Mouse (Mus musculus): ENCODE results near the gene Zfp827. TPM values are rescaled to one million over a fixed set of nuclear protein-coding genes. Genes with fewer than 3 reads are reported as not detected.
A peak's percentile ranks its signal among the peaks of the same experiment; 100 is the strongest.

Gene Zfp827
- total RNA-seq (2021), result 10 to 100 TPM; 21.9 to 24.6 TPM

DNA sequence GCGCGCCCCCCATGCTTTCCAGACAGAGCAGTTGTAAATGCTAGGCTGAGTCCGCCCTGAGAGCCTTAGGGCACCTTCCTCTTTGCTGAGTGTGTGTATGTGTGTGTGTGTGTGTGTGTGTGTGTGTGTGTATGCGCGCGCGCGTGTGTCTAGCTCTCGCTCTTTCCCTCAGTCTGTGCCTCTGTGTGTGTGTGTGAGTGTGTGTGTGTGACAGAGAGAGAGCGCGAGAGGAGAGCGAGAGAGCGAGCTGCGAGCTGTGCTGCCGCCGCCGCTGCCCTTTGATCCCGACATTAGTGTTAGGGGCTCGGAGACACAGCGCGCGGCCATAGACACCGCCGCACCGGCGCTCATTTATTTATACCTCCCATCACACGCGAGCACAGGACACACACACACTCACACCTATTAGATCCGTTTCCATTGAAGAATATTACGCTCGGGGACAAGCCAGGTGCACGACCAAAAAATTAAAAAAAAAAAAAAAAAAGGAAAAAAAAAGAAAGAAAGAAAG lies at the start of gene Zfp827:
Zfp827 (plus strand) TSS at position 461 of the 511 bp plus-strand sequence.
- intact Hi-C loops (cut with DNase I), result loop anchor here (5.0 kb wide), 2 partner anchors 206 to 281 kb away; partner anchors contain the start of gene Lsm6
- DNase-seq, result peak; percentile 84 to 88

- intact Hi-C loops (cut with DNase I), result no loop called here
These were observed 23.9 kb upstream of the Zfp827 start for GRCm38 (mm10) chr8:79004341-79004740.

DNA sequence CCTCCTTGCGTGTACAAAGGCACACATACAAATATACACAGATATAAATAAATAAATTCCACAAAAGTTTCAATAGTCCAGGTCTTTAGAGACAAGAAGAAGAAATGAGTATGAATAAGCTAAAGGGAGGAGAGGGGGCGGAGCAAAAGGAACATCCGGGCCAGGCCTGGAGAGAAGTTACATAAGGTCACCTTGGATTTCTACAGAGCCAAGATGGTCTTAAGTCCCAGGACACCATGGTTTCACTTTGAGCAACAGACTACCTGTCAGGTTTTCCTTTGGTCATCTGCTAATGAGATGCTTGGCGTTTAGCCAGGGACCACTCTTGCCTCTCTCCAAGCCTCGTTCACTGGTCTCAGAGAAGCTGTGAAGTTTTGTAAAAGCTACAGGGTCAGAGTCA lies 13.2 kb upstream of the Zfp827 start:
- DNase-seq, result no peak
- intact Hi-C loops (cut with DNase I), result no loop called here

More at GRCm38 (mm10) chr8:79004341-79004740, 23.9 kb upstream of the Zfp827 start:
- DNase-seq, result no peak

DNA sequence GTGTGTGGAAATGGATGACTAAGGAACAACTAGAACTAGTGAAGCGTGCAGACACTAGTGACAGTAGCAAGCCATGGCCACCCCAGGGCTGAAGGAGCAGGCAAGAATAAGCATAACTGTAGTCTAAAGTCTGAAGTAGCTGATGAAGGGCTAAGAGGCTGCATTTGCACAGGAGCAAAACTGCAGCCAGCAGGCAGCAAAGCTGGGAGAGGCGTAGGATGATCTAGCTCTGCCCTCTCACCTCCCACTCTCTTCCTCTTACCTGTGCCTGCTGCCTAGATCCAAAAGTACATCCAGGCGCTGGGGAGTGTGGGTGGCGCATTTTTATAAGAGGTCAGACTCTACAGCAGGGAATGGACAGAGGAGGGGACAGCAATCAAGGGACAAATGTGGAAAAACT lies 12.2 kb upstream of the Zfp827 start:
- no peak for DNase-seq

GRCm38 (mm10) chr8:79016583-79016982 lies 11.7 kb upstream of the Zfp827 start:
- intact Hi-C loops (cut with DNase I), result no loop called here
- no peak for DNase-seq

More for the DNA sequence above, 12.2 kb upstream of the Zfp827 start:
- intact Hi-C loops (cut with DNase I), result no loop called here

GRCm38 (mm10) chr8:79023922-79024321 lies 4.3 kb upstream of the Zfp827 start:
- DNase-seq, result no peak
- intact Hi-C loops (cut with DNase I), result no loop called here

DNA sequence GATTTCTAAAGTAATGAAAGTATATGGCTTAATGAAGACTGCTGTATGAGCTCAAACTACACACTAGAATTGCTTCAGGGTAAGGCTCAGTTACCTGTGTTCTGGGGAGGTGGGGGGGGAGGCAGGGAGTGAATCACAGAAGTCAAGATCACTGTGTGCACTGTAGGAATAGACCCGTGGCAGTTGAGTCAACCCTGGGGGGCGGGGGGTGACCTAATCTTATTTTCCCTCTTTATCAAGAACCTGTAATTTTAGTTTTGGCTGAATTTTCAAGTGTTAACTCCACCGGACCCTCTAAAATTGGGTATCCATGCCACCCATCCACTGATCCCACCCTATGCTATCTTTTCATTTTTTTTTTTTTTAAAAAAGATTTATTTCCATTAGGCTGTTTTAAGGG lies 918 bp upstream of the Zfp827 start:
- DNase-seq, result no peak
- intact Hi-C loops (cut with DNase I), result loop anchor here (5.0 kb wide), 2 partner anchors 205 to 280 kb away; partner anchors contain the start of gene Lsm6

DNA sequence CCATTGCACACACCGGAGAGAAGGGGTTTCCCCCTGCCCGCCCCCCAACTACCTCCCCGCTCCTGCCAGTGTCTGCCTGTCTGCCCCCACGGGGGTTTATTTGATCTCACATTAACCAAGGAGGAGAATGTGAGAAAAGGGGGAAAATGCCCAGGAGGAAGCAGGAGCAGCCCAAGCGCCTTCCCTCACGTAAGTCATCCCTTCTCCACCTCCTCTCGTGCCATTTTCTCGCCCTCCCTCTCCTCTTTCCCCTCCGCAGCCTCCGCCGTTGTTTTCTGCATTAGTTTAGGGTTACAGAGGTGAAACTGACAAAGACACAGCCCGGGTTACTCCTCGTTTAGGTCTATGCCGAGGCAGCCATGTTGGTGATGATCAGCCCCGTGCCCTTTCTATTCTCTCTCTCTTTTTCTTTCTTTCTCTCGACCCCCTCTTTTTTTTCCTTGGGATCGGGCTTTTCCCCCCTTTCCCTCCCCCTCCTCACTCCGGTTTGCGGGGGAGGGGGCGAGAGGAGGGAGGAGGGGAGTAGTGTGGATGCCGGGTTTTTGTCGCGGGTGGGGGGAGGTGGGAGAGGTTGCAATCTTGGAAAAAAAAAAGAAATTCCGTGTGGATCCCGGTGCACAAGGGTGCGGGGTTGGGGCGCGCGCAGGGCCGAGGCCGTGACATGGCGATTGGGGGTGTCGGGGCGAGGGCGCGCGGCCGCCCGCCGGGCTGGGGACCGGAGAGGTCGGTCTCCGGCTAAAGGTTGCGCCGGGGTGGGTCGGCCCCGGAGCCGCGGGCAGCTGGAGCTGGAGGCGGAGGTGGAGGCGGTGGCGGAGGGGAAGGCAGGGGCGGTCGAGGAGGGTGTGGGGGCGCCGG lies 531 bp downstream of the Zfp827 start:
- intact Hi-C loops (cut with DNase I), result loop anchor here (1.0 to 5.0 kb wide), 3 partner anchors 206 to 281 kb away; partner anchors contain the start of genes Lsm6 and Mmaa
- peak; percentile 70 to 72 for DNase-seq

- intact Hi-C loops (cut with DNase I), result loop anchor here (1.0 to 10.0 kb wide), 6 partner anchors 55 to 555 kb away; partner anchors contain the start of genes Lsm6 and Mmaa
- DNase-seq, result peak; percentile 87 to 88
These were observed 1.4 kb downstream of the Zfp827 start for GRCm38 (mm10) chr8:79029396-79030325.

DNA sequence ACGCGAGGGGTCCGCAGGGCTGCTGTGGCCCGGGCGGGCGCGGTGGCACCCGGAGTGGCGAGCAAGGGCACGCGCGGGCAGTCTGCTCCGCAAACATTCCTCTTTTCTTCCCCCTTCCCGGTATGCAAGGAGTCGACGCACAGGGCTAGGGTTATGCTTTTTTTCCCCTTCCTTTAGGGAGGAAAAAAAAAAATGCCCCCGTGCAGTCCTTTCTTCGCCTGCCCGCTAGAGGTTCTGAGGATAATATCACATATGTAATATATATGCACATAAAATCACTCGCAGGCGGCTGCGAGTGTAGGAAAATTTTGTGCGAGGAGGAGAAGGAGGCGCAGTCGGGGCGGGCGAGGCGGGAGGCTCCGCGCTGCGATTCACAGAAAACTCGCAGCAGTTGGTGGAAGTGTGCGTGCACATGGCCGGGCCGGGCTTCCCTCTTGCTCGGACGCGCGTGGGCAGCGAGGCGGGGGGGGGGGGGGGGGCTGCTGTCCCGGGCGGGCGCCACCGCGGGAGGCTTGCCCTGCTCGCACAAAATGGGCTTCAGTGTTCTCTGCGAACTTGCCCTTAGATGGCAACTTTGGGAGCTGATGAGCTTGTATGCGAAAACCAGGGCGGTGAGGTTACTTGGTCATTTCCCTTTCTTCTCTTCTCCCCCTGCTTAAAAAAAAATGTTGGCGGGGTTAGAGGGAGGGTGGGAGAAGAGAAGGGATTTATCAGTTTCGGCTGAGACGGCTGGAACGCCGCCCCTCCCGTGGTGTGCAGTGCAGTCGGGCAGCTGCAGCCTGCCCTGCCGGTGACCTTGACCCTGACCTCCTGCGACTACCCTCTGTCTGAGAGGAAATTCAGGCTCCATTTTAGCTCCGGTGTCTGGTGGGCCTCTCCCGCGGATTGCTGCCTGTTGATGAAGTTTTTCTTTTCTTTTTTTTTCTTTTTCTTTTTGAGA lies 2.4 kb downstream of the Zfp827 start:
- DNase-seq, result peak; percentile 82
- intact Hi-C loops (cut with DNase I), result loop anchor here (1.0 to 10.0 kb wide), 3 partner anchors 54 to 554 kb away; no protein-coding TSS in a partner anchor

- DNase-seq, result no peak
- intact Hi-C loops (cut with DNase I), result loop anchor here (10.0 kb wide), 1 partner anchor 547 kb away; no protein-coding TSS in a partner anchor
These were observed 9.3 kb downstream of the Zfp827 start for GRCm38 (mm10) chr8:79037532-79037931.

DNA sequence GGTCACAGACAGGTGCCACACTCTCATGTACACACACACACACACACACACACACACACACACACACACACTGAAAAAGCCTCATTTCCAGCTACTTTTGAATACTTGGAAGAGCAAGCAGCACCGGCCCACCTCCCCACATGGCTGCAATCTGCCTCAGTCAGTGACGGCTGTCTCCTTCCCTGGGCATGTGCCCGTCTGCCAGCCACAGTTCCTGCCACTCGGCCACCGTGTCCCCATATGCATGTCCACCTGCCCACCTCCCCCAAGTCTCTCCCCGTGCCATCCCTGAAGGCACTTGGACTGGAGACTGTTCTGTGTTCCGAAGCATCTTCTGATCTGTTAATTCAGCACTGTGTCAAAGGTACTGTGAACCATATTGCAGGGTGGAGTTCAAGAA lies 9.8 kb downstream of the Zfp827 start:
- no peak for DNase-seq
- intact Hi-C loops (cut with DNase I), result loop anchor here (10.0 kb wide), 1 partner anchor 547 kb away; no protein-coding TSS in a partner anchor

DNA sequence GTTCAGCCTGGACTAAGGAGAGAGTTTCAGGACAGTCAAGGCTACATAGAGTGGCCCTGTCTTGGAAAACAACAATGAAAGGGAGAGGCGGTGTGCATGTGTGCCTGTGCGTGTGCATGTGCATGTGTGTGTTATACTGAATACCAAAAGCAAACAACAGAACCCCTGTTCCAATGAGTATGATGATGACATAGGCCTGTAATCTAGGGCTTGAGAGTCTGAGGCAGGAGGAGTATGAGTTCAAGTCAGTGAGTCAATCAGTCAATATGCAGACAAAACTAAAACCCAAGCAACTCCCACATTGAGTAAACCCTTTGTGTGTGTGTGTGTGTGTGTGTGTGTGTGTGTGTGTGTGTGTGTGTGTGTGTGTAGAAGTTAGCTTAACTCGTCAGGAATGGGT lies 13.2 kb downstream of the Zfp827 start:
- no peak for DNase-seq

DNA sequence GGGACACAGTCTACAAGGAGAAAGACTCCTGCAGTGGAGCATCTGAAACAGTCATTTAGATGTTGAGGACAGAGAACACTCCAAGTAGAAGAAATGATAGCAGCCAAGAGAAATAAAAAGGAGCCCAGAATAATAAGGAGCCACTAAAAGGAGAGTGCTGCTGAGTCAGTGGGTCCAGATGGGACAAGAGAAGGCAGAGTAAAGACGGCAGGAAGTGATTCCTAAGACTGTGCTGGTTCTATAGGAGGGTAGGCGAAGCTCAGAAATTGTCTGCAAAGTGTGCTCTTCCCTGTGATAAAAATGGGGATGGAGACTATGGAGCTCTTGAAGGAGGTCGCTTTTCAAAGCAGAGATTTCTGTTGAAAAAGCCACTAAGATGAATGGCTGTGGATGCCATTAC lies 14.0 kb downstream of the Zfp827 start:
- intact Hi-C loops (cut with DNase I), result no loop called here
- no peak for DNase-seq

More for the DNA sequence above, 13.2 kb downstream of the Zfp827 start:
- intact Hi-C loops (cut with DNase I), result no loop called here

DNA sequence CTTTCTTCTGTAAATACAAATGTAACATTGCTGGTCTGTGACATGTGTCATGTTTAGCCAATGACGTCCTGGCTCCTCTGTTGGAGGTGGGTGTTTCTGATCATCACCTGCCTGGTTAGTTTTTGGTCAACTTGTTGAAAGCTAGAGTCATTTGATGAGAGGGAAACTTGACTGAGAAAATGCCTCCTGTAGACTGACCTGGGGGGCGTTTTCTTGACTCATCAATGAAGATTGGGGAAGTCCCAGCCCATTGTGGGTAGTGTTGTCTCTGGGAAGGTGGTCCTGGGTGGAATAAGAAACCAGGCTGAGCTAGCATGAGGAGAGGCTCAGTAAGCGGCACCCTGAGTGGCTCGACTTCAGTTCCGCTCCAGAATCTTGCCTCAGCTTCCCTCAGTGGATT lies 16.4 kb downstream of the Zfp827 start:
- no peak for DNase-seq
- intact Hi-C loops (cut with DNase I), result no loop called here

GRCm38 (mm10) chr8:79046659-79047058 lies 18.4 kb downstream of the Zfp827 start:
- intact Hi-C loops (cut with DNase I), result no loop called here
- no peak for DNase-seq

DNA sequence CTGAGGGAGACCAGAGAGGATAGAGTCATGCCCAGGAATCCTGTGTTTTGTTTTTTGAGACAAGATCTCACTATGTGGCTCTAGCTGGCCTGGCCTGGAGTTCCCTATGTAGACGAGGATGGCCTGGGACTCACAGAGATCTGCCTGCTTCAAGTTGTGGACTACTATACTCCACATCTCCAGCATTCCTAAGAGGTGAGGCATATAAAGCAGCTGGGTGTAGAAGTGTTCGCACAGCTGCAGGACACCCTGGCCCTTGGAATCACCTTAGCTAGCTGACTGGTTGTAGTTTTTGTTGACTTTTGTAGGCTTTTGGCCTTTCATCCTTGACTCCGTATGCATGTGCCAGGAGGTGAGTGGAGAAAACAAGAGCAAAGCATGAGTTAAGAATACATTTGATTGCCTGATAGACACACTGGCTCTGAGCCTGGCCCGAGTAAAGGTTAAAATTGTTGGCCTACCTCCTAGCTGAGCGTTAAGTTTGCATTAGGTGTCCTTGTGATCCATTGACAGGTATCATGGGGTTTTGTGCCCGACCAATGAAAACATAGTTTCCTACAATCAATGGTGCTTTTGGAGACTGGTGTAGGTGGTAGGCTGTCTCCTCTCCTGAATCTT lies 20.3 kb downstream of the Zfp827 start:
- no peak for DNase-seq
- intact Hi-C loops (cut with DNase I), result no loop called here

DNA sequence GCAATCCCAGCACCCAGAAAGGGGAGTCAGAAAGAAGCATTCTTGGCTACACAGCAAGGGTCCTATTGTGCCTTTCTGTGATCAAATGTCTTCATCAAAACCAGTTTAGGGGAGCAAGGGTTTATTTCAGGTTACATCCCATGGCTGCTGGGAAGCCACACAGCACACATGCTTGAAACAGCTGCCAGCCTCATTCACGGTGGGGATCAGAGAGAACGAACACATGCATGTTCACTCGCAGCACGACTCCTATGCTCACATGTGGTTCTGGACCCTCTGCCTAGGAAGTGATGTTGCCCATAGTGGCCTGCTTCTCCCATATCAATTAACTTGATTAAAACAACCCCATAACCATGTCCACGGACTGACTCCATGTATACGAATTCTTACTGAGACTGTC lies 26.0 kb downstream of the Zfp827 start:
- intact Hi-C loops (cut with DNase I), result no loop called here
- no peak for DNase-seq

GRCm38 (mm10) chr8:79057179-79057578 lies 28.9 kb downstream of the Zfp827 start:
- intact Hi-C loops (cut with DNase I), result no loop called here
- DNase-seq, result no peak

Measured in heart, postnatal 10 days (tissue).